Mouse (Mus musculus): ENCODE results near the gene Slc25a43. TPM values are rescaled to one million over a fixed set of nuclear protein-coding genes. Genes with fewer than 3 reads are reported as not detected.

Gene Slc25a43
- 1 to 10 TPM; 2.0 to 3.7 (median 2.9) TPM for total RNA-seq (2022)

DNA sequence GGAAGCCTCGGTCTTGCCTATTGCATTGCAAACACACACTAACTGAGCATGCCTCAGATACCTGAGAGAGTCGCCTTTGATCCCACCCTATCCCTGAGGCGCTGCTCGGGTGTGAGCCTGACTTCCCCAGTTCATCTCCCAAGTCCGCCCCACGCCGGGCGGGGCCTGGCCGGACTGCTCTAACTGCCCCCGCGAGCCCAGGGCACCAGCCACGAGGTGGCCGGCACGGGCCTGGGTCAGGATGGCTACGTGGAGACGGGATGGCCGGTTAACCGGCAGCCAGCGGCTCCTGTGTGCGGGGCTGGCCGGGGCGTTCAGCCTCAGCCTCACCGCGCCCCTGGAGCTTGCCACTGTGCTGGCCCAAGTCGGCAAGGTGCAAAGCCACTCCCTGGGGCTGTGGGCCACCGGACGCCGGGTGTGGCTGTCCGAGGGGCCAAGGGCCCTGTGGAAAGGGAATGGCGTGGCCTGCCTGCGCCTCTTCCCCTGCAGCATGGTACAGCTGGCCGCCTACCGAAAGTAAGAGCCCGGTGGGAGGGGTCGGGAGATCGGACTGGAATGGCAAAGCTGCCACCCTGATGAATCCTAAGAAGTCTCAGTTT, at the start of gene Slc25a43:
Slc25a43 (plus strand) TSS at position 157 of the 599 bp plus-strand sequence.
- DNase-seq = peak; percentile 13

DNA sequence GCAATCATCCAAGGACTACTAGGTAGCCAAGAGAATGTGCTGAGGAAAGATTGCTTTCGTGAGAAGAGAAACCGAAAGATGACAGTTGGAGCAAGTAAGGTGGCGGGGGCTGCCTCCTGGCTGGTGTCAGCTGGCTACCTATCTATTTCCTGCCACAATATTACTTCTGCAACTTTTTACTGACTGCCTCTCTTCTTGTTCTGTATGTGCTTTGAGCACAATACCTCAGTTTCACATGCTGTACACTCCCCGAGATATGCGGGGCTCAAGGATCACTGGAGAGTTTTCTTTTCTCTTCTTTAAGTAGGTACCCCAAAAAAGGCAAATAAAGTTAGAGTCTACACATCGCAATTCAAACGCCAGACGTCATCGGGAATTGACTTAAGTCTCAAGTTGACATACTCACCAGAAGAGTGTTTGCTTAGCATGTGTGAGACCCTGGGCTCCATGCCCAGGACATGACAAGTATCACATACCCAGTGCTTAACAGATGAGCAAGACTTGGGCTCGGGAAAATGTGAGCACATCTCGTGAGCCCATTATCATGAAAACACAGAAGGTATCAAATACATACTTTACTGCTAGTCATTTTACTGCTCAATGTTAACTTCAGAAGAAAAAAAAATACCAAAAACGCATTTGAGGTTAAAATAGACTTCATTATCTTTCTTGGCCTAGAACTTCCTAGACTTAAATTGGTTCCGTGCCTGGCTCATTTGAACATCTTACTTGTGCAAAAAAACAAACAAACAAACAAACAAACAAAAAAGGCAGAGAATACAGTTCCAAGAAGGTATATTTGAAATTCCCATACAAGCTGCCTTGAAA, 3.1 kb upstream of the Slc25a43 start:
- no peak for DNase-seq

DNA sequence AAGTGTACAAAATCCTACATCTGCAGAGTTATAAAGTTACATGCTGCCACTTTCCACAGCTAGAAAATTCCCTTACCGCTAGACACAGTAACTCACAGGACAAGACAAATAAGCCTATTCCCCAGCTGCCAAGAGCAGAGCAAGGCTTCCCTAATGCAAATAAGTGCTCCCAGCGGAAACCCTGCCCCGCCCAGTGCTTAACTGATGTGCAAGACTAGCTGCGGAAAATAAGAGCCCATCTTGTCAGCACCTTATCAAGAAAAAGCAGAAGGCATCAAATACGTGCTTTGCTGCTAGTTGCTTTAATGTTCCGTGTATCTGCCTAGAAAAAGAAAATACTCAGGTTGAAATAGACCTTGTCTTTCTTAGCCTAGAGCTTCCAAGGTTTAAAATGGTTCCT, 2.2 kb upstream of the Slc25a43 start:
- no peak for DNase-seq

DNA sequence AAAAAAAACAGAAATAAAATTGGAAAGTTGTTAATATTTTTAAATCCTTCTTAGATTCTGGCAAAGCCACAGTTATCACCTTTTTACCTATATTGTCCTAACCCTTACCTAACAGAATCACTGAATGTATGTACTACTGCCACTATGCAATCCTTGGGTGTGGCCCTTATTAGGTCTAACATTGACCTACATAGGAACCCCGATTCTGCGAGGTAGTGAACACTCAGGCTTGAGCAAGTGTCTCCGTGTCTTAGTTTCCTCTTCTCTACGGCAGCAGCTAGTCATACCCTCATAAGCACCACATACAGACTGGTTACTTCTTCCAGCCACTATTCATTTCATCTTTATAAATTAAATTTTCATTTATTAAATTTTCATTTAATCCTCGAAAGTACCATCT, 715 bp upstream of the Slc25a43 start:
- no peak for DNase-seq

DNA sequence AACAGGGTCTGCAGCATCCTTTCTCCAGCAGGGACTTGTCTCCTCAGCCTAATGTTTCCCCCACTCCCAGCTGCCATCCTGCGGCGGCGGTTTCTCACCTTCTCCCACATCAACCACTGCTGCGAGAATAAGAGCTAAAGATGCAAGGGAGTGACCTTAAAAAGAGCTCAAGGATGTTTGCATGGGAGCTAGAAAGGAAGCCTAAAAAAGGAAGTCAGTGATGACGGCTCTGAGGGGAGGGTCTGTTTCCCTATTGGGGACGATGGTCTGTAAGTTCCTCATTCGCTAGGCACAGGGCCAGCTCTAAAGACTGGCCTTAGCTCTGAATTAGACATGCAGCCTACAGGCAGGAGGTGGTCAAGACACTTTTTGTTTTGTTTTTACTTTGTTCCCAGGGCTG, 1.3 kb downstream of the Slc25a43 start:
- peak; percentile 31 for DNase-seq

DNA sequence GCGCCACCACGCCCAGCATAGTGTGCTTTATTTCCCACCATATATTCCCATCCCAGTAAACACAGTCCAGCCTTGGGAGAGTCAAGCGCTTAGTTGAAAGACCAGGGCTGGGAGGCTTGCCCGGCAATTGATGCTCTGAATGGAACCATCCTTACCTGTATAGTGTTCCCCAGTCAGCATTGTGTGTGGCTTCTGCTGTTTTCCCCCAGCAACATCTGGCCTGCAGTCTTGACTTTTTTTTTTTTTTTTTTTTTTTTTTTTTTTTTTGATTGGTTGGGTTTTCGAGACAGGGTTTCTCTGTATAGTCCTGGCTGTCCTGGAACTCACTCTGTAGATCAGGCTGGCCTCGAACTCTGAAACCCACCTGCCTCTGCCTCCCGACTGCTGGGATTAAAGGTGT, 1.9 kb downstream of the Slc25a43 start:
- no peak for DNase-seq

DNA sequence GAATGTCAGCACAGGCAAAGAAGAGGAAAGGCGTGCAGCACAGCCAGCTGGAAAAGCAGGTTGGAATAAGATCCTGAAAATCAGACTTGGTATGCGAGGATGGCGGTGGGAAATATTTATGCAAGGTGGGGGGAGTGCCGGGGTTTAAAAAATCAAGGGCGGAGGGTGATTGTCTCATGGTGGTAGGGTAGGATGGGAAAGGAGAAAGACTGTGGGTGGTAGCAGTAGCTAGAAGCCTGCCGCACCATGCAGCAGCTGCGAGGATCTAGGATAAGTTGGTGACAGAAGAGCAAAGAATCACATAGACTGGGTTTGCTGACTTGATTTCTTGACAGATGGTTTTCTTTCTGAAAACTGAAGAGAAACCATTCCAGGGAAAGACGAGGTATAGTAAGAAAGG, 3.3 kb downstream of the Slc25a43 start:
- no peak for DNase-seq

DNA sequence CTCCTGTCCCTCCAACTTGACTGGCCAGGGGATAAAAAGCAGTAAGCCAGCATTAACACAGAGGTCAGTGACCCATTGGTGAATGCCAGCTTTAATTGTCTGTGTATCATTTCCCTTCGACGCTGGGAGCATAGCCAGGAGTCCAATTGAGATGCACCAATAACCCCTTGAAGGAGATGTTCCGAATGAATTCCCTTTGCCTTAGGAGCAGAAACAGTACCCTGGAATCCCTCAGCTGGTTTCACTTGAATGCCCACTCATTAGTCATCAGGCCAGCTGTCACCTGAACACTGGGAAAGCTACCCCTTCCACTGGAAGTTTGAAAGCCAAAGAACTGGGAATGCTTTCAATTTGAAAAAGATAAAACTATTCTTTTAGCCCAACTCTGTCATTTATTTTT, 5.1 kb downstream of the Slc25a43 start:
- no peak for DNase-seq

DNA sequence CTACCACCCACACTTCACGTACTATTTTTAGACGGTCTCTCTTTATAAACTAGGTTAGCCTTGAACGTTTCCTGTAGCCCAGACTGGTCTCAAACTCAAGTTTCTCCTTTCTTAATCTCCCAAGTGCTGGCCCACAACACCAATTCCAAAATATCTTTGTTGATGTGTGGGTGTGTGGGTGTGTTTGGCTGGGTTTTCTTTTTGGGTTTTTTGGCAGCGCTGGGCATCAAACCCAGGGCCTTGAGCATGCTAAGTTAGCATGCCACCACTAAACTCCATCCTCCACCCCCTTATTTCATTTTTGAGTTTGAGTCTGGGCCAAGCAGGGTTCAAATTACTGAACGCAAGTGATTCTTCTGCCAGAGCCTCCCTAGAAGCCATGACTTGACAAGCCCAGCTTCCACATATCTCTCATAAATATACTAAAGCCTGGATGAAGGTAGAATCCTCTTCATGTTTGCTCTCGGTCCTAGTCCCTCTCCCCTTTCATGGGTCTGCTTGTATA, 5.9 kb downstream of the Slc25a43 start:
- no peak for DNase-seq

DNA sequence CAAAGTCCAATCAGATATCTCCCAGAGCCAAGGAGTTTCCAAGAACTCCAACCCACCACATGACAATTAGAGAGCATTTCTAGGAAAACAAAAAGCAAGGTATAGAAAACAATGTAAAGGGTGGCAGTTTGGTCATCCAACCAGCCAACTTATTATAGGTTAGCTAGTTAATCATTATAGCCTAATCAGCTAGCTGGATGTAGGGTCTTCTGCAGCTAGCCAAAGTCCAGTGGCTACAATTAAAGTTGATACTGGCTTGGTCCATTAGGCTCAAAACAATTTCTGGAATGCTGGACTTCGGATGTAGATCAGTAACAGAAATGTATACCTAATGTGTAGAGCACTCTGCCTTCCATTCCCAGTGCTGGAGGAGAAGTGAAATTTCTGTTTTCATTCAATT, 7.1 kb downstream of the Slc25a43 start:
- DNase-seq = no peak

DNA sequence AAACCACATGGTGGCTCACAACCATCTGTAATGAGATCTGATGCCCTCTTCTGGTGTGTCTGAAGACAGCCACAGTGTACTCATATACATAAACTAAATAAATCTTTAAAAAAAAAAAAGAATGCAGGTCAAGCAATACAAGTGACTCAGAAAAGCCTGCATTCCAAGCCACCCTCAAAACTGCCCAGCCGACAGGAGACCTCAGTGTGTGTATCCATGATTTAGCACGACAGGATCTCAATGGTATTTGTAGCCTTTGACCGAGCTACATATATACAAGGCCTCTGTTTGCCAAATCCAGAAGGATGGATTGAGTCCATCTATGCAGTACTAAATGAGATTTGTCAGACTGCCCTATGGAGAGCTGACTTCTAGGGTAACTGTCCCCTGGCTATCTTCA, 9.1 kb downstream of the Slc25a43 start:
- no peak for DNase-seq

DNA sequence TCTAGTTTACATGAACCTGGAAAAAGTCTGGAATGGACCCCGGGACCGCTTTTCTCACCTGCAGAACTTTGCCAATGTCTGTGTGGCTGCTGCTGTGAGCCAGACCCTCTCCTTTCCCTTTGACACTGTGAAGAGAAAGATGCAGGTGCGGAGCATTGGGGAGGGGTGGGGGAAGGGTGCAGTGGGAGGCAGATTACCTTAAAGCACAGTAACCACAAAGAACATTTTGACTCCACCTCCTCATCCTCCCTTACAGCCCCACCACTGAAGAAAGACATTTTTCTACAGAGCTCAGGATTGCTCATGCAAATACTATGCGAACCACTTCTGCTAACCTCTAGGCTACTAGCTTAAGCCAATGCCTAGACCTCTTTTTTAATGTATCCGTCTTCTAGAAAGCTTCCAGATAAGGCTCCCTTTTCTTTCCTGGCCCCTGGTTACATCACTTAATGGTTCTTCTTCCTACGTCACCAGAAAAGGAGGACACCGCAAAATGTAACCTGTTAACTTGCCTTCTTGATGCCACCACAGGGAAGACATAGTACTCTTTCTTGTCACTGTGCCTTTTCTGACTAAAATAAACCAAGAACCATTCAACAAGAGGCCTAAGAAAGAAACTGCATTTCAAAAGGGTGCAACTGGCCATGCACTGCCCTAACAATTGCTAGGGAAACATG, 14.5 kb downstream of the Slc25a43 start:
- no peak for DNase-seq

DNA sequence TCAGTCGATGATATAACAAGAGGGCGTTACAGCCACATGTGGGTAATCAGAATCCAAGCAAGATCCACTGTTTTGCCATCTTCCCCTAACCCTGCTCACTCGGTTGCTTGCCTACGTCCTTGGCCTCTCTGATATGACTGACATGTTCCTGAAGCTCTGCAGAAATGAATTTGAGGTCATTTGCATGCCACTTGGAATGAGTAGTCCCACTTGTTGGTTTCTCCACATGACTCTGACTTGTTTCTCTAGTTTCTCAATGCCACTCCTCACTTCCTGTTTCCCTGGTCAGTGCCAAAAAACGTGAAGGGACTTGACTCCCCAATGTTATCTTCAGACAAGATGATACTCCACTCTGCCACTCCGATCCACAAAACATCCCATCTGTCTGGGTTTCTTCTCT, 15.1 kb downstream of the Slc25a43 start:
- peak; percentile 9 for DNase-seq

DNA sequence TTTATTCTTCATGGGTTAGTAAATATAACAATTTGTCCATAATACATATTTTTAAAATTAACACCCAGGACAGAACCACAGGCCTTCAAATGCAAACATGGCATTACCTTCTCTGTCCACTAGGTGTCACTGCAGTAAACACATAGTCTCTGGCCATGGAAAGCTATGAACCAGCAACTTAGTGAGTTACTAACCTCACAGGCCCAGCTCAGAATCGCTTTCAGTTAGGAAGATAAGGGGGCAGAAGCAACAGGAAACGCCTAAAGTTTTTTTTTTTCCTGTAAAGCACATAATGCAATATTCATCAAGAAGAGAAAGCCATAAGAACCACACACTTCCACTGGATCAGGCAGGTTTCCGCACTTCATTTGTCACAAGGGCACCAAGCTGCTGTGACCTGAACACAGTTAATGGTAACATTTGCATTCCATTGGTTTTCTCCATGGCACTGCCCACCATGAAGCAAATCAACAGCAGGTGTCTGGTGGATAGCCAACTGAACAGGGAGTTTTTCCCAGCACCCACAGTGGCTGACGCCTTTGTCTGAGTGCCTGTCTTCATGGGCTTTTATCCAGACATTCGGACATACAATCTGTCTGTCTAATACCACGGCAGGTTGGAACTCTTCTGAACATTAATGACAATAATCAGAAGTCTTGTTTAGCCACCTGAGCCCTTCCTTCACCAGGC, 17.6 kb downstream of the Slc25a43 start:
- DNase-seq = no peak

DNA sequence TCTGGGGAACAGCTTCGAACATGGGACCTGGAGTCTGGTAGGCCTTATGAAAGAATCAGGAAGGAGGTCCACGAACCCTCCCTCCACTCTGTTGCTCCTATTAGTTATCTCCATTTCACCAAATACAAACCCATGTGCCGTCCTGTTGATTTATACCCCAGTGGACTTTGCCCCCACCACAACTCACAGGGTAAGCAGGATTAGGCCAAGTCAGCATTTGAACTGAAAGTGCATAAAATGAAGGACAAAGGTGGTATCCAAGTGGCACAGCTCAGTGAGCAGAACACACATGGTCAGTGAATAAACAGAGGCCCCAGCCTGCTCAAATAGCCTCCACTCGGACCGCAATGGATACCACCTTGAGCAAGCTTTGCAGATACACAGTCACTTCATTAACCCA, 18.8 kb downstream of the Slc25a43 start:
- no peak for DNase-seq

DNA sequence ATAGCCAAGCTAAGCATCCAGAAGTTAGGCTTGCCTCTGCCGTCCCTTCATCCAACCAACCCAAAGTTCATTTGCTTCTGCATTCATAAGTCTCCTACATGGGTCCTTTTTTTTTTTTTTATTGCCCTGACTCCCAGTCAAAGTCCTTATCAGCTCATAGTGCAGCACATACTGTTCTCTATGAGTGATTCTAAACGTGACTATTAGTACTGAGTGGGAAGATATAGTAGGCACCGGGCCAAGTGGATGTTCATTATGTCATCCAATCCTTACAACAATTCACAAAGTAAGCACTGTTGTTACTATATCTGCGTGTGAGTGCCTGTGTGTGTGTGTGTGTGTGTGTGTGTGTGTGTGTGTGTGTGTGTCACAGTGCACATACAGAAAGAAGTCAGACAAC, 19.4 kb downstream of the Slc25a43 start:
- no peak for DNase-seq

DNA sequence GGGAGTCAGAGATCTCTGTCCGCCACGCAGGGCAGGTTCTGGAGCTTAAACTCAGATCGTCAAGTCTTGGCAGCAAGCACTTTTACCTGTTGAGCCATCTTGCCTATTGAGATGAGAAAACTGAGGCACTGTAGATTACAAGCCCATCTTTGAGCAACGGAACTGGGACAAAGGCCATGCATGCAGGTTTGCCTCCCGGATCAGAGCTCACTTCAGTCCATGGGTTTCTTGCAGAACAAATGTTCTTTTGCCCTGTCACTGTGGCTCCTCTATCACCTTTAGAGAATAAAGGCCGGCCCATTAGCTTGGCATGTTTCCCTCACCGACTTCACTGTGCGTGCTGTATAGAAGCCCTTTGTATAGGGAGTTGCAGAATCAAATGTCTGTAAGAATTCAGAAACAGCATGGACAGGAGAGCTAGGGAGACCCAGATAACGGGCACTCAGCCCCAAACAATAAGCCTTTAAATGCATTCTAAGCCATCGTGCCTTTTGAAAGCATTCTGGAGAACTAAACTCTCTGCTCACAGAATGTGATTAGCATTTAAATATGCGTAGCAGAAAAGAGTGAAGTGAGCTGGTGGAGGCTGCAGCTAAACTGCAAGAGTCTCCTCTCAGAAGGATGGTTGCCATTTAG, 20.0 kb downstream of the Slc25a43 start:
- DNase-seq = no peak

DNA sequence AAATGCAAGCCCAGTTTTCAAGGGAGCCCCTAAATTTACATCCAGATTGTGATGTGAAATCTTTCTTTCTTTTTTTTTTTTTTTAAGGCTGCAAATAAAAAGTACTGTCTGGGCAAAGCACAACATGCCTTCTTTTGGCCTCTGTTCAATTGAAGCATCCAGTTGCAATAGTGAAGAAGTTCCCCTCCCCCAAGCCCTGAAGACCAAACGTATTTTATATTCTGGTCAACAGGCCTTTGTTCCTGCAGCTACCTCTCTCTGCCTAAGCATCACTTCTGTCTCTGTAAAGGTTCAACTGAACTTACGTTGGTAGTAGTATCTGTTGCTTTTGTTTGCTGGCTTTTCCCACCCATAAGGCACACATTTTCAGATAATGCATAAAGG, 20.5 kb downstream of the Slc25a43 start:
- DNase-seq = no peak

DNA sequence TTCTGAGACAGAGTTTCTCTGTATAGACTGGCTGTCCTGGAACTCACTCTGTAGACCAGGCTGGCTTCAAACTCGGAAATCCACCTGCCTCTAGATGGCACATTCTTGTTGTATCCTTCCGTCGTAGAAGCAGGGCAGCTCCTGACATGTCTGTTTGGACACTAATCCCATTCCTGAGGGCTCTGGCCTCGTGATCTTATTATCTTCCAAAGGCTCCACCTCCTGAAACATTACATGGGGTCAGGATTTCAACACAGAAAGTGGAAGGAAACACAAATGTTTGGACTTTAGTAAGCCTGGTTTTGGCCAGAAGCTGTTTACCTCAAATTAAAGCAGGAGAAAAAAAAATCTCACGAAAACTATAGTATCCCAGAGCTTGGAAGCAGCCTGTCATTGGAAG, 23.9 kb downstream of the Slc25a43 start:
- no peak for DNase-seq

DNA sequence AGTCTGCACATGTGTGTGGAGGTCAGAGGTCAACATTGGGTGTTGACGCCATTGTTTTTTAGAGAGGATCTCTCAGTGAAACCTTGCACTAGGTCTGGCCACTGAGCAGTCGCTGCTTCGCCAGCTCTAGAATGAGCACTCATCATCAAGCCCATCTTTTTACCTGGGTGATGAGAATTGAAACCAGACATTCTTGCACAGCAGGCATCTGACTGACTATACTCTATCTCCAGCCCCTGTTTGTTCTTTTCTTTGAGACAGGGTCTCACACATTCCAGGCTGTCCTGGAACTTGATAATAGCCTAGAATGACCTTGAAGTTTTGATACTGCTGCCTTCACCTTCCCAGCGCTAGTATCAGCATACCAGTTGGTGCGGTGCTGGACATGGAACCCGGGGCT, 29.1 kb downstream of the Slc25a43 start:
- DNase-seq = no peak

DNA sequence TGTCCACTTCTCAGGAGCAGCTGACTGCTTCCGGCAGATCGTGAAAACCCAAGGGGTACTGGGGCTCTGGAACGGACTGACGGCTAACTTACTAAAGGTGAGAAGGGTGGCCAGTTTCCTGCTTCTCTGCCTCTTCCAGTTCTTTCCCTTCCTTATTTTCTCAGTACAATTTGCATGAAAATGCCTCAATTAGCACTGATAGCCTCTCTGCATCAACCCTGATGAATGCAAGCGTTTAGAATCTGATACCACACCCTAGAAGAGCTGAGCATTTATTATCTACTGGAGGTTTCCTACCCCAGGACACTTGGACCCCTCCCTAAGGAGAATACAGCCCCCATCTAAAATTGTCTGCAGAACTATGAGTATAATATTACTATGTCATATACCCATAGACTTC, 32.1 kb downstream of the Slc25a43 start:
- DNase-seq = no peak

DNA sequence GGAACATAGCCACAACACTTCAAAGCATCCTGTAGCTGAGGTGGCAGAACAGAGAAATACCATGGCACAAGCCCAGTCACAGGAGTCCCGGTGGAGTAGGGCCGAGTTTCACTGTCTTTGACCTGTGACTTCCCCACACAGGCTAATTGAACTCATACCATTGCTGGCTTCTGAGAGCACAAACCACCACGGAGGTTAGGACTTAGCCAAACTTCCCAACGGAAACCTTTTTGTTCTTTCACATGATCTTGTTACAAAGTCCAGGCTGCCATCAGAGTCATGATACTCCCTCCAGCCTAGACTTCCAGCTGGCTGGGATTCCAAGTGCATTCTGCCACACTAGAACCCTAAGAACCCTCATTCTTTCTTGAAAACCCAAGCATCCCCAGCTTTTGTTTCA, 34.2 kb downstream of the Slc25a43 start:
- no peak for DNase-seq

DNA sequence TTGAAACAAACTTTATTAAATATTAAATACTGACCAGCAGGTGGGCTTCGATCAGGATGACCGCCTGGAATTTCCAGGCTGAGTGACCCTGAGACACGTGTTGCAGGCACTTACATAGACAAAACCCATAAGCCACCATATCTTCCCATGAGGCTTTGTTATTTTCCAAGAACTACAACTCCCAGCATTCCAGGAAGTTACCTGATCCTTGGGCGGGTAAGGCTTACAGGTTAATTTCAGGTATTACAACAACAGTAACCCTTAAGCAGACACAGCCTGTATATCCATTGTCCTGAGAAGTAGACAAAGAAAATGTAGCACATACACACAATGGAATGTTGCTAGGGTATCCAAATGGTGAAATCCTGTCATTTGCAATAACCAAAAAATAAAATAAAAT, 45.9 kb downstream of the Slc25a43 start:
- no peak for DNase-seq

All from adrenal gland, adult 8-10 months (tissue).